Mouse (Mus musculus) activated CD4-positive, CD25-positive, alpha-beta regulatory T cell, adult 4 months (primary cell): ENCODE measurements around the gene Olfr323. TPM values are rescaled to one million over a fixed set of nuclear protein-coding genes. Genes with fewer than 3 reads are reported as not detected.

Experiments used
- ATAC-seq: one replicate; pipeline ENCODE4 v1.8.0; 2017
- polyA plus RNA-seq, 2 experiments: library from polyadenylated mRNA; unstranded; fragments of 100-300 nt; shearing (Covaris generic); gene quantifications; one replicate each; pipeline ENCODE4 v1.2.1; 2017

The Olfr323 gene
- polyA plus RNA-seq, result not detected

DNA sequence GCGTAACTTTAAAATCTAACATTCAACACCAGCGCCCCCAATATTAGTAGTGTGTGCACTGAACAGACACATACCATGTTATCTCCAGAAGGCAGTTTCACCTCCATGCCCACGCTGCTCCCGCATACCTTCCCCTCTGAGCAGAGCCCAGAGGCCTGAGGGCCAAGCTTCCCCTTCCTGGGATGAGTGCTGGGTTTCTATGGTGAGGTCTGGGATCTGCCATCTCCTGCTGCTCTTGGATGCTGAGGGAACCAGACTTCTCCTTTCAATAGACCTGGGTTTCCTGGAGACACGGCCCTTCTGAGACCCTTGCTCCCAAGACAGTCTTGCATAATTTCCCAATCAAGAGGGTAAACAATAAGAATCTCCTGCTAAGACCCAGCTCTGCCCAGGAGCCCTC, at the start of gene Olfr323:
TSS of gene Olfr323 (minus strand) at position 101 of the 400 bp plus-strand sequence.
- no peak for ATAC-seq

DNA sequence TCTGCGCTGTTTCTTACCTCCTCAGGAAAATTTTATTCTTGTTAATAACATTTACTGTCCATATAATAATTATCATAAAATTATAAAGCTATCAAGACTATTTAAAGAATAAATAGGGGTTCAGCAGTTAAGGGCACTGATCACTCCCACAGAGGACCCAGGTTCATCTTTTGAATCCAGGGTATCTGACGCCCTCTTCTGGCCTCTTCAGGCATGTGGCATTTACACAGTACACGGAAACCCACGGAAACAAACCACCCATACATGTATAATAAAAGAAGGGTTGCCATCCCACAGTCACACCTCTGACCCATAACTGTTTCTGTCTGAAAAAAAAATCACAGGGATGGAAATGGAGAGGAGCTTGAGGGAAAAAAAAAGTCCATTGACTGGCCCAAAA, 41.5 kb upstream of the Olfr323 start:
- no peak for ATAC-seq

DNA sequence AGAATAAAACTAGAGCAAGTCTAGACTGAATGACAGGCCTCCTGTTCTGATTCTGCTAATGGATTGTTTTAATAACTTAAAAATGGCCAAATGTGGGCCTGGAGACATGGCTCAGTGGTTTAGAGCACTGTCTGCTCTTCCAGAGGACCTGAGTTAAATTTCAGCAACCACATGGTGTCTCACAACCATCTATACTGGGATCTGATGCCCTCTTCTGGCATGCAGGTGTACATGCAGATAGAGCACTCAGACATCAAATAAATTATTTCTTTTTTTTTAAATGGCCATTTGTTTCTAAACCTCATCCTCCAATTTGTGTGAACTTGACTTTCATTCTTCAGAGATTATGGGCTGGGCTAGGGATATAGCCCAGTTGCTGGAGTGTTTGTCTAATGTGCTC, 39.0 kb upstream of the Olfr323 start:
- ATAC-seq, result no peak

DNA sequence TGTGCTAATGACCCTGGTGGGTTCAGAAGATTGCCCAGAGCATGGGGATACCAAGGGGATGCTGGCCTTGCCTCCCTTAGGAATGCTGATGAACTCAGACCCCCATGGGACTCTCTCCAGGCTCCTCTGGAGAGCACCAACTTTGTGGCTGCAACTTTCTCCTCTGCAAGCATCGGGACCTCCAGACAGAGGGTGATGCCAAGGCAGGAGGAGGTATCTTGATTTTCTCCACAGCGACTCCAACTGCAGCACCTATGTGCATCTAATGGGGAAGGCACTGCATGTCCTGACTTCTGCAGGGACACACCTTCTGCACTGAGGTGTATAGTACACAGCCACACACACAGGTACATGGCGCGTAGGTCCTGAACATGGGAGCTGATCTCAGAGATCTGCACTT, 28.3 kb upstream of the Olfr323 start, which contains the start of gene Olfr322:
TSS of gene Olfr322 (plus strand) at position 187 of the 400 bp plus-strand sequence.
- ATAC-seq, result no peak

DNA sequence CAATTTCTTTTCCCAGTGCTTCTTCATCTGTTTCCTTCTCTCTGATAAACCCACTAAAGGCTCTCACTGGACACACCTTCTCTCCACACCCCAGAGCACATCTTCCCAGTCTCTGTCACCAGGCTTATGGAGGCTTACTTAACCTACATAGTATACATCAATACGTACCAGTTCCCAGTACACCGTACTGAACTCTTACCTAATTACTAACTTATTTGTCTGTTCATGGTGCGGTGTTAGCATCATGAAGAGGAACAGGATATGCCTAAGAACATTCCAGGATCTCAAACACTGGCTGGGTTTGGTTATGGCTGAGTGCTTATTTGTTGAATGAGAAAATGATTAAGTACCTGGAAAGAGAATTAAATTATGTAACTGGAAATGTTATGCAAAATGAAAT, 24.9 kb upstream of the Olfr323 start:
- ATAC-seq, result no peak

DNA sequence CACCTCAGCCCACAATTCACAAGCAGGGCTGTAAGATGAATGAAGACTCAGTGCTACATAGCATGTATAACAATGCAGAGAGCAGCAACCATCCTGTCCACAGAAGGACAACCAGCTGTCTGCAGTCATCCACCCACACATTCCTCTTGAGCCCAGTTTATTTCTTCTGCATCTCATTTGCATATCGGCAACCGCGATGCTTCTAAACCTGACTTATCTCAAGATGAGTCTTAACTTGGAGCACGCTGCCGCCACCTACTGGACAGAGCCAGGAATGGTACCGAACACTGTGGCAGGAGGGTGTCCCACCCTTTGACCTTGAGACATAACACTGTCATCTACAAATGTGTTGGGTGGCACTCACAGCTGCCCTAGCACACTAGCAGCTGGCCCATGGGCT, 13.0 kb upstream of the Olfr323 start:
- no peak for ATAC-seq

DNA sequence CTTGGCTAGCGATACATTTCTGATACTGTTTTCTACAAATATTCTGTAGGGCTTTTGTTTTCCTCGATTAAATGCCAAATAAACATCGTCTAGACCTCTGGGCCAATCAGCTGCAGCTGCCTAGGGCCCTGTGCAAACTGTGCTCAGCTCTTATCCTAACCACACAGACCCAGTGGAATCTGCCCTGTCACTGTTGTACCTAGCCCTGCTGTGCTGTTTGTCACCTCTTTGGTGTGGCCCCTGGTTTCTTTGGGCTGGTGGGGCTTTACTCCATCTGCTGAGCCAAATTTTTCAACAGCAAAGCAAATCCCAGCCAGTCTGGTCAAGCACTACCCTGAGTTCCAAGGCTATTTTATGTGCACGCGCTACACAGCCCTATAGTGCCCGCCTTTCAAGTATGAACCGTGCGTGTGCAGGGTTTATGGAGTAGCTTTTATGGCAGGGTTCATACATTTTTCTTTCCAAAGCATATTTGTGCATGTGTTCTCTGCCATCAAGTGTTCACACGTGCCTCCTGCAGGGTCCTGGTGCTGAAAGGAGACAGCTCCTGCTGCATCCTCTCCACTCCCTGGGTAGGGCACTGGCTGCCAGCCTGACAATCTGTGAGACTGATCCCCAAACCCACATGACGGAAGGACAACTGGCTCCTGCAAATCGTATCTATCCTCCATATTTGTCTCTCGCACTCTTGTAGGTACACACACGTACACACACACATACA, 11.5 kb upstream of the Olfr323 start:
- no peak for ATAC-seq

DNA sequence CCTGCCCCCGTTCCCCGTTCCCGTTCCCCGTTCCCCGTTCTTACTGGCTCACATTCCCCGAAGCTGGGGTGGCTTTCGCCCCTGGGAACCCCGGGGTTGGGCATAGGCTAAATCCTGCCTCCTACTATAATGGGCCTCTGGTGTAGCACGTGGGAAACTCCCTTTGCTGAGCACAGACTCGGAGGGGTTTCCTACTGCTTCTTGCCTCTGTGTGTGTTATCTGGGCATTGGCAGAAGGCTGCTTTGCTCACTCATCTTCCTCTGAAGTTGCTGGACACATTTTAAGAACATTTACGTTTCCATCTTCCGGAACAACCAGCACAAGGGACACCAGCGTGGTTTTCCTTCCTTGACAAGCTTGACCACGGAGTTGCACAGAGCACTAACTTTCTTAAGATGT, 10.8 kb upstream of the Olfr323 start:
- ATAC-seq, result peak; percentile 8

DNA sequence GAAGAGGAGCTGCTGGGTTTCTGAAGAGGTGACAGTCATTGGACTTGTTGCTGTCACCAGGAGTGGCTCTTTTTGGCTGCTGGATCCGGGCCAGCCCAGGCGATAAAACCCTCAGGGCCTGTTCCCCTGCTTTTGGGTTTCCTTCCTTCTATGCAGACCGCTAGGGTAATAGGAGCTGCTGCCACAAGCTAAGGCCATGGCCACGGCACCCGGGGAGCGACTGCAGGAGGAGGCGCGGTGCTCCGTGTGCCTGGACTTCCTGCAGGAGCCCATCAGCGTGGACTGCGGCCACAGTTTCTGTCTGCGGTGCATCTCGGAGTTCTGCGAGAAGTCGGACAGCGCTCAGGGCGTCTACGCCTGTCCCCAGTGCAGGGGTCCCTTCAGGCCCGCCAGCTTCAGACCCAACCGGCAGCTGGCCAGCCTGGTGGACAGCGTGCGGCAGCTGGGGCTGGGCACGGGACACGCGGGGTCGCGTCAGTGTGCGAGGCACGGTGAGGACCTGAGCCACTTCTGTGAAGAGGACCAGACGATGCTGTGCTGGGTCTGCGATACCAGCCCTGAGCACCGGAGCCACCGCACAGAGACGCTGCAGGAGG, 10.1 kb upstream of the Olfr323 start, which contains the start of gene Trim58:
TSS of gene Trim58 (plus strand) at position 194 of the 596 bp plus-strand sequence.
- no peak for ATAC-seq

DNA sequence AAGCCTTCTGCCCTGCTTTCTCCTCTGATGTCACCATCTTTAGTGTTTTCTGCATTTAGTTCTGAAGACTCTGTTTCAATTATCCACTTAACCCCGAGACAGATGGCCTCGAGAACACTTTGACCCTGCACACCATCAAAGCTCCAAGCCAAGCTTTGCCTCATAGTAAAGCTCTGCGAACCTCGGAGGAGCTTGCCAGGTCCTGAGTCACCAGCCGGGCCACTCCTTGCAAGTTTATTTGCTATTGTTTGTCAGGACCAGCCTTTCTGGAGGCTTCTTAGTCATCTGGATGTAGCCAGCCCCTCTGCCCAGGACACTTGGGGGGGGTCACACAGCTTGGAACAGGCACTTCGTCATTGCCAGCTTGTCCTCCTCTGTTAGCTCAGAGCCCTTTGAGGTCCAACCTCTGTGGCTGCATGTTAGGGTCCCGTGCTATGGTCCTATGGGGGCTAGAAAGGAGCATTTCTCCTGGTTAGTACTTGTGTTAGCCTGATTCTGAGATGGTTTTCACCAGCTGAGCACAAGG, 7.9 kb upstream of the Olfr323 start:
- no peak for ATAC-seq

DNA sequence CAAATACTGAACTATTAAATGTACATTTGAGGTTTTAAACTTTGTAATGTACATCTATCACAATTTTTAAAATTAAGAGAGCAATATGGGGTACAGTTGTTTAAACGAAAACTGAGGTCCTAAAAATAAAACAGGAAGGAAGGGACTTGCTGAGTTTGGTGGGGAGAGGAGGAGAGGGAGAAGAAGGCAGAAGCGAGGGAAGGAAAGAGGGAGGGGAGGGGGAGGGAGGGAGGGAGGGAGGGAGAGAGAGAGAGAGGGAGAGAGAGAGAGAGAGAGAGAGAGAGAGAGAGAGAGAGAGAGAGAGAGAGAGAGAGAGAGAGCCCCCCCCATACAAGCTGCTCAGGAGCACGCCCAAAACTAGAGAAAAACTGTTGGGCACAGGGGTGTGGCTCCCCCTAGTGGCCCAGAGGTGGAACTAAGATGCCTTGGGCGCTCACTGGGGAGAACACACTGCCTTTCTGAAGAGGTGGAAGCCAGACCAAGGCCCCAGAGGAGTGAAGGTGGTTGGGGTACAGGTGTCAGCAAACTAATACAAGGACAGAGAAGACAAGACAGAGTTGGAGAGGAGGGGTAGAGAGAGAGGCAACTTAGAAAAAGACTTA, 6.2 kb upstream of the Olfr323 start:
- no peak for ATAC-seq

DNA sequence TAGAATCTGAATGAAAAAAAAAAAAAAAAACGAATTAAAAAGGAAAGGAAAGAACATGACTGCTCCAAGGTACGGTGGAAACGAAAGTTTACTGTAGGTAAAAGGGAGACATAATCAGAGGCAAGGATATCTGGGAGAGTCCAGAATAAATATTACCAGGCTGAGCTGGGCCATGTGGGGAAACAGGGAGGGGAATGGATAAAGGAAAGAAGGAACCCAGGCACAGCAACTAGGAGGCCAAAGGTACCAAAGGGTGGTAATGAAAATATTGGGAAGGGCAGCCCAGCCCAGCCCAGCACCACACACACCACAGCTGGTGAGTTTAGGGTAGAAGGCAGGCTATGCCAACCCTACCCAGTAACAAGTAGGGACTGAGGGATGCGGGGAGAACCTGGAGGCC, 4.6 kb upstream of the Olfr323 start:
- ATAC-seq, result no peak

DNA sequence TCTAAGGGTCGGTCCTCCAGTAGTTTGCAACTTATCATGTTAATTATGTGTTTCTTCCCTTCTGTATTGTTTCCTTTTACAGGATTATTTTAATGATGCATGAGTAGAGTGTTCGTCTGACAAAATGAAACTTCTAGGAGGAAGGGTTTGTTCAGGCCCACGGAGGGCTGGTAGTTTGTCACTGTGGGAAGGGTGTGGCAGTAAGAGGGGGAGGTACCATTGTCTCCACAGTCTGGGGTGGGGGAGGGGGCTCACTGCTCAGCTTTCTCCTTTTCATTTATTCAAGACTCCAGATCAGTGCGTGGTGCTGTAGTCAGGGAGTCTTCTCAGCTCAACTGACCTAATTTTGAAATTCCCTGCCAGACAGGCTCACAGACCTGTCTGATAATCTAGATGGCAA, 4.2 kb downstream of the Olfr323 start:
- ATAC-seq, result no peak

DNA sequence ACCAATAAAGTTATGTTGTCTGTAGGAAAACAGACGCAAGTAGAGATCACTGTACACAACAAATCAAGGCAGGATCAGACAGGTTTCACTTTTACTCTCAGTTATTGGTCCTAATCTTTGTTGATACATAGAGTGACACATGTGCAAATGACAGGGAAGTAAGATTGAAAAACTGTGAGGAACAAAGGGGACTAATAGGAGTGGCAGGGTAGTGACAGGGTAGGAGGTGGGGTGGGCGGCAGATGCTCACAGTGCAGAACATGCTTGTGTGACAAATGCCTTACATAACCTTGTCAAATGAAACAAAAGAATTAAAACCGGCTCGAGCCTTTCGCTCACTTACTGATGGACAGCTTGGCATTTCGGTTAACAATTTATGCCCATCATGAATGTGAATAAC, 11.5 kb downstream of the Olfr323 start:
- no peak for ATAC-seq

DNA sequence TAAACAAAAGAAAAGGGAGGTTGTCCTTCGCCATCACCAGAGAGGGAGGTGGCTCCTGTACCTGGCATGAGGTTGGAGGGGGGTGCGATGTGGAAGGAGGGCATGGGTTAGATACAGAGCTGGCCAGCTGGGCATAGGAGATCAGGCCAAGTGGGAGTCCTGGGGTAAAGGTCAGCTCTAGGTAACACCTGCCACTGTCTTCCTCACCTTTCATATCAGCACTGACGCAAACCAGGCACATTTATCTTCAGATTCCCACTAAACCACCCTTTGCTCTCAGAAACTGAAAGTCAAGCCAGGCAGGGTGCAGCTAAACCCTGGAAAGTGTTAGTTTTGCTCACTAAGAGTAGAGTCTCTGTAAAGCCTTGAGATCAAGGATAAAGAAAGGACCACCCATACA, 11.9 kb downstream of the Olfr323 start:
- ATAC-seq, result no peak

DNA sequence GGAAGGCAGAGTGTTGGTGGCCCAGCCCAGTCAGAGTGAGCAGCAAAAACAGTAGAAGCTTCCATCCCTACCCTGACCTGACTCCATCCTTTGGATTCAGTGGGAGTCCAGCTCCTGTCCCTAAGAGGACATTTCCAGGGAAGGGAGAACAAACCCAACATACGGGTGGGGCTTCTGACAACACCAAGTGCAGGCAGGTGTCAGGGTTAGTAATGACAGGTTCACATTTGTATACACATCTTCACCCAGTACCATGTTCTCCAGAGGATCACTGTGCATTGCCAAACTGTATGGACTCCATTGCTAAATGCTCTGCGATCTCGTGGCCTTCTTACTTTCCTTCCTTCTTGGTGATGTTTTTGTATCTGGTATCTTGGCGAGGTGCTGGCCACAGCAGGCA, 14.3 kb downstream of the Olfr323 start, which contains the start of gene 2210407C18Rik:
TSS of gene 2210407C18Rik (minus strand) at position 101 of the 400 bp plus-strand sequence.
- ATAC-seq, result no peak

DNA sequence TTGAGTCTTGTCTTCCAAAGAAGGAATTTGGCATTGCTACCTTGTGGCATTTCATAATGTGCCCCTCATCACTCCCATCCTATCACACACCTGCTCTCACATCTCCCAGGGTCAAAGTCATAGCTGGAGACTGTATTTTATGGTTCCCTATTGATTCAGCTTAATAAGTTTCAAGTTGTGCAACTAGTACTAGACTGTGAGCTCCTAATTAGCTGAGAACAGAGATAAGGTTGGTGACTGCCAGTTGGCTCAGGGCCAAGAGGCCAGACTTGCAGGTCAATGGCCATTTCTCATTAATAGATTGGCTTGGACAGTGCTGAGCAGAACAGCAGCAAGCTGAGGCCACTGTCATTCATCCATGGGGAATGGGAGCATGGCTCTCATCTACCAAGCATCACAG, 15.8 kb downstream of the Olfr323 start:
- ATAC-seq, result no peak

DNA sequence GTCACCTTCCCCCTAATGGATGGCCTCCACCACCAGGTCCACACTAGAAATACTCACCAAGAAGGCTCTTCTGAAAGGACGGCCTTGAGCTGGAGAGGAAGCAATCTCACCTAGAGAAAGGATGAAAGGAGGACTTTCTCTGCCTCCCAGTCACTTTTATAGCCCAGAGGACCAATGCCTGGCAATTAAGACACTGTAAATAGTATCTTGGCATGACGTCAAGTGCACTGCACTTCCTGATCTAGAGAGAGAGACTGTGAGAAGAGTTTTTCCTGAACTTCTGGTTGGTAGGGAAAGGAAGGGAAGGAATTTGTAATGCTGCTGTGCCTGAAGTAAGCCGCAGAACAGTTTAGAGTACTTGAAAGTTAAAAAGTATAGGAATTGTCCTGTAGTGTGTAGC, 16.9 kb downstream of the Olfr323 start:
- ATAC-seq, result no peak

DNA sequence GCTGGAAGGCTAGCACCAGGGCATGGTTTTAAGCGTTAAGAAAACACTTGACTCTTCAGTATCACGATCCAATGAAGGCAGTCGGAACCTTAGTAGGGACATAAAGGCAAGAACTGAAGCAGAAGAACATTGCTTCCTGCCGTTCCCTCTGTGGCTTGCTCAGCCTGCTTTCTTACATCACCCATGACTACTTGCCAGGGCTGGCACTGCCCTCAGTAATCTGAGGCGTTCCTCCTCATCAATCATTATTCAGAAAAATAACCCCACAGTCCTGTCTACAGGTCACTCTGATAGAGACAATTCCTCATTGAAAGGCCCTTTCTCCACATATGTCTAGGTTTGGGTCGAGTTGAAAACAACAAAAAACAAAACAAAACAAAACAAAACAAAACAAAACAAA, 23.3 kb downstream of the Olfr323 start:
- ATAC-seq, result no peak

DNA sequence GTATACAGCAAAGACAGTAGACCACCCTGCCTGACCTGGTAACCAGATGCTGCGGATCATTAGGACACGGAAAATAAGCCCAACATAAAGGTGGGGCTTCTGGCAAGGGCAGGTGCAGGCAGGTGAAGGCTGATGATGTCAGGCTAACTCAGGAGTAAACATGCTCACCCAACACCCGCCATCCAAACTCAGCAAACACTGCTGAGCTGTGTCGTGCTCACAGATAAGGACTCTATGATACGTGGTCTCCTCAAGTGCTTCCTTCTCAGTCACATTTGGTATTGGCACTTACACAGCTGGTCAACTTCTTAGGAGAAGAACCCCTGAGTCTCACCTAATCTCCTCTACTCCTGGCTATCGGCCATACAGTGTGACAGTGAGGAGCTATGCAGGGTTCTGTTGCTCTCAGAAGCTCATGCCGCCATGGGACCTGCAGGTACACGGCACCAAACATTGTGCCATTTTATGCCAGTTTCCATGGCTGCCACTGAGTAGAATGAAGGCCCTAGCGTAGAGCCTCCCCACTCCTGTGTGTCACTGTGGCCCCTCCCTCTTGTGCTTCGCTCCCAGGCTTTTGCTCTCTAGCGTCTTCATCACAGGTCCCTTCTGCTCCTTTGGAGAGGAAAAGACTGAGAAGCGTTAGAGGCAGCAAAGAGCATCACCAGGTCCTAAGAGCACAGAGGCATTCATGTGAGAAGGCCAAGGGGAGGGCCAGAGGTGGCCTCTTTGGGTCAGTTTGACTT, 24.0 kb downstream of the Olfr323 start:
- ATAC-seq, result no peak

DNA sequence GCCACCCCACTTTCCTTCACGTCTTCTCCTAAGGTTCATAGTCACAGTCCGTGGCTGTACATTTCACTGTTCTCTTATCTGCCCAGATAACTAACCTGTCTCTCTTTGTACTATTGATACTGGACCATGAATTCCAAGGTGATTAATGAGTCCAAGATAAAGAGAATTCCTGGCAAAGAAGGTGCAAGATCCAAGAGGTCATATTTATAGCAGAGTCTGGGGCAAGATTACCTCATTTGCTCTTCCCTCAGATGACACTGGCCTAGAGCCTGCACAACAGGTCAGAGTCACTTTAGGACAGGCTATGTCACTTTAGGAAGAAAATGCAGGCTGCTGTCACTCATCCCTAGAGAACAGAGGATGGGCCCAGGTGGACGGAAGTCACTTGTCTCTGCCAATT, 25.1 kb downstream of the Olfr323 start:
- ATAC-seq, result no peak

DNA sequence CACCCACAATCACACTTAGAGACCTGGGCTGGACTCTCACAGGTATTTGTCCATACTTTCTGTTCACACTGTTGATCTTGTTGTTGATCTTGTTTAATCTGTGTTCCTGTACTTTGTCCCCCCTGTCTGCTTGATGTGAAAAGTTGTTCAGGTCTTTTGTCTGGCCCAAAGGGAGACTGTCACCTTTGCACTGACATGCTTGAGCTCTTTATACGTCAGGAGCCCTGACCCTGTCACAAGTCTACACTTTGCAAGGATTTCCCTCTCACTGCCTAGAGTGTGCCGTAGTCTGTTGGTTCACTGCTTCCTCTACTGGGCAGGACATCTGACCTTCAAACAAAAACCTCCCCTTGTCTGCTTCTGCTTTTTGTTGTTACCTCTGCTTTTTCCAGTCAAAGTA, 25.6 kb downstream of the Olfr323 start:
- no peak for ATAC-seq
